Mouse (Mus musculus) liver, embryonic 14.5 days (tissue): ENCODE results near the gene Ccdc121.

Experiments used
- CTCF ChIP-seq: IDR thresholded peaks from 2 replicates; pipeline ENCODE4 v1.5.1; 2016; ENCODE audit warnings: antibody characterized with exemption, low read depth, control low read depth
- EP300 ChIP-seq: IDR thresholded peaks from 2 replicates; pipeline ENCODE4 v1.6.1; 2016; ENCODE audit warnings: antibody characterized with exemption, low read depth

DNA sequence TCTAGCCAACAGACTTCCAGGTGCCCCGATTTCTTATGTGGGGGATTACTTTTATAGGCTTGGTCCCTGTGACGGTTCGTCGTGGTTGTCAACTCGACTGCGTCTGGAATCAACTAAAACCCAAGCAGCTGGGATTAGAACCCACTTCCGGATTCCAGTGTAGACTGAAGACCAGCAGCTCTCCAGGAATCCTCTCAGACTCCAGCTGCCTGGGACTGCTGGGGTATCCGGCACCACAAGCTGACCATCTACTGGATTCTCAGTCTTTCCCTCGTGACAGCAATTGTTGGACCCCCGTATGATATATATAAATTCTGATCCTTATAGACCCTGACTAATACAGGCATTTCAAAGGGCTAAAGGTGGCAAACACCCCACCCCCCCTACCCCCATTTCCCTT is 48.4 kb upstream of the Ccdc121 start:
- TF ChIP-seq CTCF (no peak), EP300 (no peak)
